Mouse (Mus musculus): ENCODE data around the gene Epp13. TPM values are rescaled to one million over a fixed set of nuclear protein-coding genes. Genes with fewer than 3 reads are reported as not detected.
A peak's percentile ranks its signal among the peaks of the same experiment; 100 is the strongest.
"Not testable (repeated sequence)": the region's sequence is repeated elsewhere in the genome, so short reads cannot be mapped to it uniquely, and the experiment has no call there.

The Epp13 gene
- polyA plus RNA-seq, 1 experiment = not detected

- H3K27ac ChIP-seq (ENCODE audit: insufficient read depth, low read depth, low read length) = no peak overlapping the region
- no peak overlapping the region for H3K4me3 ChIP-seq (ENCODE audit: insufficient read depth, low read length)
- no peaks in the 10 kb centered on the region for H3K4me1 ChIP-seq (ENCODE audit: control insufficient read depth, insufficient read depth, low read length)
- no peak for TF ChIP-seq CTCF (IDR thresholded peaks at IDR 0.05; ENCODE audit: low read depth, low read length)
- TF ChIP-seq POLR2A (IDR thresholded peaks at IDR 0.05; ENCODE audit: borderline replicate concordance, low read depth, low read length) = no peak
Observed at GRCm38 (mm10) chr7:6254451-6254850, 1.9 kb downstream of the Epp13 start.

GRCm38 (mm10) chr7:6257386-6257785, 4.9 kb downstream of the Epp13 start:
- Histone ChIP-seq H3K27ac (ENCODE audit: insufficient read depth, low read depth, low read length) (no peak overlapping the region), H3K4me1 (ENCODE audit: control insufficient read depth, insufficient read depth, low read length) (no peaks in the 10 kb centered on the region), H3K4me3 (ENCODE audit: insufficient read depth, low read length) (no peak overlapping the region)
- TF ChIP-seq POLR2A (IDR thresholded peaks at IDR 0.05; ENCODE audit: borderline replicate concordance, low read depth, low read length) = no peak
- TF ChIP-seq CTCF (IDR thresholded peaks at IDR 0.05; ENCODE audit: low read depth, low read length) = no peak

DNA sequence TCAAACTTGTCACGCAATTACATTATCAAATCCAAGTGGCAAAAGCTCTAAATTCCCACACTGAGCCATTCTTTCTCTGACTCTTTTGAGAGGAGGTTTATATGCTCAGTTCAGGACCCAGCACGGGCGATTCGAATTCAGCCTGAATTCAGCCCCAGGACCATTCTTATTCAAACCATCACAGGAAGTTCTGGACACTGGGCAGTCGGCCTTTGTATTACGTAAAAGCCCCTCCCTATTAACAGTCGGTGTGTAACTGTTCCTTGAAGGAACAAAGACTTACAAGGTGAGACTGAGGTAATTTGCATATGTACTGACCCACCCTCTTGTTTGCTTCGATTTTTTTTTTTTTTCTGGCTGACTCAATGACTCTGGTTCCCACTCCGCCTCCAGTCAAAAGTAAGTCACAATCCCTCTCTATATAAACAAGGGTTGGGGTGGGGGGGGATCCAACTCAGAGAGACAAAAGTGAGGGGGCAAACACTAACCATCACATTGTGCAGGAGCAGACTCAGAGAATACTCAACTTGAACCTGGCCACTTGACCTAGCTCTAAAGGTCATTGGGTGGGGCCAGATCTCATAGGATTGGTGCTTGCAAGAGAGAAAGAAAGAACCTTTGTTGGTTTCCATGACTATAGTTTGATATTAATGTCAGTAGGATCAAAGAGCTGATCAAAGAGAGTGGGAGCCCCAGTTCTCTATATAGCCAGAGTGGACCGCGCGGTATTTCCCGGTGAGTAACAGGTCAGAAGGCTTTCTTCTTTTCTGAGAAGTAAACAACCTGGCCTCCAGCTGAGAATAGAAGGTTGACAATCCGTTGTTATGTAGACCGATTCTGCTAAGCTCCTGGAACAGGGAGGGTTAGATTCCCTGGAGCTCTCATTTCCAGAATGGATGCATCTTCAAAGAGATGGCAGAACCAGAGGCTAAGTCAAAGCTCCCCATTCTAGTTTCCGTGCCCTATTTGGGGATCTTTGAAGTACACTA, 6.0 kb downstream of the Epp13 start:
- TF ChIP-seq POLR2A (IDR thresholded peaks at IDR 0.05; ENCODE audit: borderline replicate concordance, low read depth, low read length) = no peak
- TF ChIP-seq CTCF (IDR thresholded peaks at IDR 0.05; ENCODE audit: low read depth, low read length) = no peak
- no peak overlapping the region for H3K27ac ChIP-seq (ENCODE audit: insufficient read depth, low read depth, low read length)
- H3K4me3 ChIP-seq (ENCODE audit: insufficient read depth, low read length) = no peak overlapping the region
- H3K4me1 ChIP-seq (ENCODE audit: control insufficient read depth, insufficient read depth, low read length) = no peaks in the 10 kb centered on the region

GRCm38 (mm10) chr7:6260004-6260403, 7.5 kb downstream of the Epp13 start:
- H3K4me3 ChIP-seq (ENCODE audit: insufficient read depth, low read length); H3K27ac ChIP-seq (ENCODE audit: insufficient read depth, low read depth, low read length); H3K4me1 ChIP-seq (ENCODE audit: control insufficient read depth, insufficient read depth, low read length): not testable (repeated sequence)

DNA sequence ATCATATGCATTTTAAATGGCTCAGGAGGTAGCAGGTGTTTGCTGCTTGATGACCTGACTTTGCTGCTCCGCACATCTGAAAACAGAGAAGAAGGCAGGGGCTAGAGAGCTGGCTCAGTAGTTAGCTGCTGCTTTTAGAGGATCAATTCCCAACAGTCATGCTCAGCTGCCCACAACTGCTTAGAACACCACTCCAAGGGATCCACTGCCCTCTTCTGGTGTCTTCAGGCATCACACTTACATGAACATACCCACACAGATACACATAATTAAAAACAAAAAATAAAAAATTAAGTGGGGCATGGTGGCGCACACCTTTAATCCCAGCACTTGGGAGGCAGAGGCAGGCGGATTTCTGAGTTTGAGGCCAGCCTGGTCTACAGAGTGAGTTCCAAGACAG, 9.6 kb downstream of the Epp13 start:
- H3K4me1 ChIP-seq (ENCODE audit: control insufficient read depth, insufficient read depth, low read length) = no peaks in the 10 kb centered on the region
- TF ChIP-seq CTCF (IDR thresholded peaks at IDR 0.05; ENCODE audit: low read depth, low read length) (no peak), POLR2A (IDR thresholded peaks at IDR 0.05; ENCODE audit: borderline replicate concordance, low read depth, low read length) (no peak)
- no peak overlapping the region for H3K4me3 ChIP-seq (ENCODE audit: insufficient read depth, low read length)
- no peak overlapping the region for H3K27ac ChIP-seq (ENCODE audit: insufficient read depth, low read depth, low read length)

- Histone ChIP-seq H3K27ac (ENCODE audit: insufficient read depth, low read depth, low read length) (no peak overlapping the region), H3K4me3 (ENCODE audit: insufficient read depth, low read length) (no peak overlapping the region), H3K4me1 (ENCODE audit: control insufficient read depth, insufficient read depth, low read length) (no peaks in the 10 kb centered on the region)
- TF ChIP-seq POLR2A (IDR thresholded peaks at IDR 0.05; ENCODE audit: borderline replicate concordance, low read depth, low read length) (no peak), CTCF (IDR thresholded peaks at IDR 0.05; ENCODE audit: low read depth, low read length) (no peak)
Observed at GRCm38 (mm10) chr7:6262984-6263383, 10.5 kb downstream of the Epp13 start.

- no peak overlapping the region for H3K4me3 ChIP-seq (ENCODE audit: insufficient read depth, low read length)
- no peaks in the 10 kb centered on the region for H3K4me1 ChIP-seq (ENCODE audit: control insufficient read depth, insufficient read depth, low read length)
- no peak overlapping the region for H3K27ac ChIP-seq (ENCODE audit: insufficient read depth, low read depth, low read length)
- TF ChIP-seq CTCF (IDR thresholded peaks at IDR 0.05; ENCODE audit: low read depth, low read length) = peak; percentile 40
- no peak for TF ChIP-seq POLR2A (IDR thresholded peaks at IDR 0.05; ENCODE audit: borderline replicate concordance, low read depth, low read length)
Observed at GRCm38 (mm10) chr7:6265695-6266094, 13.2 kb downstream of the Epp13 start.

- Histone ChIP-seq H3K4me3 (ENCODE audit: insufficient read depth, low read length) (no peak overlapping the region), H3K27ac (ENCODE audit: insufficient read depth, low read depth, low read length) (no peak overlapping the region), H3K4me1 (ENCODE audit: control insufficient read depth, insufficient read depth, low read length) (no peaks in the 10 kb centered on the region)
- TF ChIP-seq CTCF (IDR thresholded peaks at IDR 0.05; ENCODE audit: low read depth, low read length) (no peak), POLR2A (IDR thresholded peaks at IDR 0.05; ENCODE audit: borderline replicate concordance, low read depth, low read length) (no peak)
Observed at GRCm38 (mm10) chr7:6277906-6278305, 25.4 kb downstream of the Epp13 start.

DNA sequence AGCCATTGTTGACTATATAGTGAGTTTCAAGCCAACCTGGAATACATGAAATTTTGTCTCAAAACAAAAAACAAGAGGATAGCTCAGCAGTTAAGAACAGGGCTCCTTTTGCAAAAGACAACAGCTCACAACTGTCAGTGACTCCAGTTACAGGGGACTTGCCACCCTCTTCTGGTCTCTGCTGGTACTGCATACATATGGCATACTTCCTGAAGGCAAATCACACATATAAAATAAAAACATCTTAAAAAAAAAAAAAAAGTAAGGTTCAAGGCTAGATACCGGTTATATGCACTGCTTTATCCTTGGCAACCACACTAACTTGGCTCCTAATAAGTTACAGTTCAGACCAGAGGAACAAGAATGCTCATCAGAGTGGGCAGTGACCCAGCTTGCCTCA, 30.2 kb downstream of the Epp13 start:
- no peak for TF ChIP-seq POLR2A (IDR thresholded peaks at IDR 0.05; ENCODE audit: borderline replicate concordance, low read depth, low read length)
- no peak for TF ChIP-seq CTCF (IDR thresholded peaks at IDR 0.05; ENCODE audit: low read depth, low read length)
- Histone ChIP-seq H3K4me1 (ENCODE audit: control insufficient read depth, insufficient read depth, low read length) (peaks cover 16% of the 10 kb centered on the region), H3K4me3 (ENCODE audit: insufficient read depth, low read length) (peak overlapping the region; percentile 72), H3K27ac (ENCODE audit: insufficient read depth, low read depth, low read length) (peak overlapping the region; percentile 31; the same call in 1 of the 2 replicates)

- H3K4me3 ChIP-seq (ENCODE audit: insufficient read depth, low read length) = peak overlapping the region; percentile 72
- H3K27ac ChIP-seq (ENCODE audit: insufficient read depth, low read depth, low read length) = peak overlapping the region; percentile 77
- TF ChIP-seq POLR2A (IDR thresholded peaks at IDR 0.05; ENCODE audit: borderline replicate concordance, low read depth, low read length) (no peak), CTCF (IDR thresholded peaks at IDR 0.05; ENCODE audit: low read depth, low read length) (no peak; the same call in 1 of the 2 replicates)
- H3K4me1 ChIP-seq (ENCODE audit: control insufficient read depth, insufficient read depth, low read length) = peaks cover 18% of the 10 kb centered on the region
Observed at GRCm38 (mm10) chr7:6283451-6284075, 31.1 kb downstream of the Epp13 start.
